Mouse (Mus musculus) gastrocnemius, adult 2 months (tissue): ENCODE measurements around the gene Acsl5. TPM values are rescaled to one million over a fixed set of nuclear protein-coding genes. Genes with fewer than 3 reads are reported as not detected.

Experiments used
- DNase-seq: peaks from one replicate; pipeline ENCODE4 v3.0.0; 2022
- H3K27ac ChIP-seq: fragments of 200-600 bp; 2 replicates; pipeline ENCODE4 v1.8.1; 2022; ENCODE audit warnings: mild to moderate bottlenecking
- H3K4me3 ChIP-seq: fragments of 200-600 bp; 2 replicates; pipeline ENCODE4 v1.8.1; 2022; ENCODE audit warnings: mild to moderate bottlenecking, moderate library complexity
- CTCF ChIP-seq: fragments of 200-600 bp; IDR thresholded peaks from 2 replicates; pipeline ENCODE4 v1.8.1; 2022; ENCODE audit warnings: antibody characterized with exemption, mild to moderate bottlenecking, moderate library complexity
- intact Hi-C: fragments of 180-260 bp; cut with DNase I; formaldehyde crosslinking; loops from one replicate; pipeline ENCODE4 v1.15.1; 2025
- long read RNA-seq, 2 experiments: library from polyadenylated mRNA; stranded (forward); transcript quantifications; one replicate each; pipeline ENCODE4 v2.0.0; 2021
- total RNA-seq, 2 experiments: library from RNA; stranded (reverse); gene quantifications; 2 replicates each; pipeline ENCODE4 v1.2.3; 2021

Acsl5 gene
- 1 to 10 TPM; 2.9 to 6.3 TPM for total RNA-seq
- long read RNA-seq, experiment 1, full-length matches to known transcripts = 6 of 6 reads
- long read RNA-seq, experiment 1, partial matches to known transcripts = 0 of 6 reads
- long read RNA-seq, experiment 1, other reads (novel, unspliced or antisense) = 0 of 6 reads
- long read RNA-seq, experiment 2, full-length matches to known transcripts = 4 of 6 reads
- long read RNA-seq, experiment 2, partial matches to known transcripts = 1 of 6 reads
- long read RNA-seq, experiment 2, other reads (novel, unspliced or antisense) = 1 of 6 reads

DNA sequence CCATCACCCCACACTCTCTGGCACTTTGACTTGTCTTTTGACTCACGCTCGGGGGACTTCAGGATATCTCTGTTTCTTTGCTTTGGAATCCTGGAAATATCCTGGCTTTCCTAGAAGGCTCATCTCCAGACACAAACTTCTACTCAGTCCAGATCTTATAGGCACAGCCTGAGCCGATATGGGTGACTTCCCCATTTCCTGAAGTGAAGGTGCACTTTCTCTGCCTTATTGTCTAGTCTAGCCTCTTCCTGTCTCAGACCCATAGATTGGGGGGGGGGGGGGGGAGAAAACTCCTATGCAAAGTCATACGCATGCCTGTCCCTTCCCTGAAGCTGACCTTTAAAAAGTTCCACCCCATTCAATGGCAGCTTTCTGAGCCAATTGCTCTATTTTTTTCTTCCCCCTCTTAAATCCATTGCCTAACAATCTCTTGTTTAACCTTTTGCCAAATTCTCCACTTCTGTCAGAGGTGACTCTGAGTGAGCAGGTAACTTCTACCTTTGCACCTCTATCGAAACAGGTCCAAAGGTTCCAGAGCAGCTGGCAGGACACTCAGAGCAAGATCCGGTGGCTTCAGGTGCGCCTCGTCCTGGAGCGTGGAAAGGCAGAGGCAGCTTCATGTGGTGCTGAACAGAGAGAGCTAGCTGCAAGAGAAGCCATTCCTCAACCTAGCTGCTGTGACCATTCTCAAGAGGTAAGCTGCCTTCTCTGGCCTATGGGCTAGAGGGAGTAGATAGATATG, at the start of gene Acsl5:
TSS of gene Acsl5 (plus strand) at position 556 of the 742 bp plus-strand sequence.
- DNase-seq = no peak
- Histone ChIP-seq H3K27ac (no peak within 1 kb of the TSS), H3K4me3 (peak within 1 kb of the TSS; percentile 88; the same call in 1 of the 2 replicates)
- TF ChIP-seq CTCF = no peak
- intact Hi-C loops = no loop called here

DNA sequence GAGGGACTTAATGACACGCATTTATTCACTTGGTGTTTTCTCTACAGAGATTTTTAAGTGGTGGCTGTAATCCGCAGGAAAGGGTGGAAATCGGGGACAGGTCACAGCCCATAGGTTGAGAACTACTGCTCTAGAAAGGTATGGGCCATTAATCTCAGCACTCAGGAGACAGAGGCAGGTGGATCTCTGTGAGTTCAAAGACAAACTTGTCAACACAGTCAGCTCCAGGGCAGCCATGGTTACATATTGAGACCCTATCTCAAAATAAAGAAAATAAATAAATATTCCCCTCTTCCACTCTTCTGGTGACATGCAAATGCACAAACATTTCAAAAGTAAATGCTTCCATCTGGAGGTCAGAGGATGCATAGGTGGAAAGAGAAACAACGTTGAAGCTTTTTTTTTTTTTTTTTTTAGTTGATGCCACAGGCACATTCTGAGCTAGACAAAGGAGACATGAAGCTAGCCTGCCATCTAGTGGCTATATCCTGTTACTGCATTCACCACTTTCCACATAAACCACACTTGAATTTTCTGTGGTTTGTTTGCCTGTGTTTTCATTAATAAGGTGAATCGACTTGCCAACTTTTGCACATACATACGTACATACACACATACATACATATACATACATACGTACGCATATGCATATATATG, 45.1 kb upstream of the Acsl5 start:
- Histone ChIP-seq H3K4me3 (no peak overlapping the region), H3K27ac (no peak overlapping the region)
- no peak for DNase-seq
- intact Hi-C loops = loop anchor here (10.0 kb wide), 1 partner anchor 1162 kb away; the partner anchor contains the start of gene Adra2a
- peak; percentile 88 for TF ChIP-seq CTCF

DNA sequence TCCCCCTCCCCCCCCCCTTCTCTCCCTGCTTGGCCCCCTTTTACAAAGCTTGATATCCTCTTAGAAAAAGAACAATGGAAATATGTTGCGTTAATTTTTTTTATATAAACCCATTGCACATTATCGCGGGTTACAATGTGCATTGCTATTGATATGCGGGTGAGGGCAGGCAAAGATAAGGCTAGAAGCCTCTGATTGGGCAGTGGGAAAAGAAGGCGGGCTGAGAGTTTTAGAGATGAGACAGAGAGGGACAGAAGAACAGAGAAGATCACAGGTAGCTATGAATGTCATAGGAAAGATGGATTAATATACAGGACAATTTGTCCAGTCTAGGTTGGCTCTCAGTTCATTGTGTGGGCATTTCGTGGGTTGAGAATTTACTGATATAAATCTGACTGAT, 44.5 kb upstream of the Acsl5 start:
- intact Hi-C loops = loop anchor here (10.0 kb wide), 1 partner anchor 1162 kb away; the partner anchor contains the start of gene Adra2a
- Histone ChIP-seq H3K27ac (no peak overlapping the region), H3K4me3 (no peak overlapping the region)
- no peak for DNase-seq
- TF ChIP-seq CTCF = no peak

DNA sequence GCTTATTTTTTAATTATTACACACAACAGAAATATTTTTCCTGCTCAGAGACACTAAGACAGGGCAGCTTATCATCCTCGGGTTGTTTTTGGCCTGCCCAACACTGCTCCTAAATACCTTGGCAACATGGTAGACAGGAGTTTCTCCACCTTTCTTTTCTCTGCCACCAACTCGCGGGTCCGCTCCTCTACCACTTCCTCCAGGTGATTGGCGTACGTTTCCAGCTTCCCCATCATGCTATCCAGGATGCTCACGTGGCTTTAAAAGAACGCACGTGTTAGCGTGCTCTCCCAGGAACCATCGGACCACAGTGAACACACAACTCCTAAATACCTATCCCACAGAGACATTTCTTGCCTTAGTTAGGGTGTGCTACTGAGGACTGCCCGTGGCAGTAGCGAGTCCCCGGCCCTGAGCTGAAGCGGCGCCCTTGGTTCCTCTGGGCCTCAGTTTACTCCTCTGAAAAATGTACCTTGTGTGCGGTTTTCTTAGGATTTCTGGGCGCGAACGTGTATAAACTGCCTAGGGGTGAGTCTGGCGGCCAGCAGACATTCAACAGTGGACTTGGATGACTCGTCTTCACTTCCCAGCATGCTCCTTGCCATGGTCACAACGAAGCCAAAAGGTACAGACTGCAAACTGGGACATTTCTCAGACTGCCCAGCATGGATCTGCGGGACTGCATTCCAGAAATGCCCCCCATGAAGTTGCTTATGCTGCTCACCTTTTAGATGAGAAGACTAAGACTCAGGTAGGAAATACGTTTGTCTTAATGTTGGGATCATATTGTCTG, 43.8 kb upstream of the Acsl5 start:
- no peak for TF ChIP-seq CTCF
- no peak overlapping the region for H3K27ac ChIP-seq
- intact Hi-C loops = loop anchor here (10.0 kb wide), 1 partner anchor 1163 kb away; the partner anchor contains the start of gene Adra2a

DNA sequence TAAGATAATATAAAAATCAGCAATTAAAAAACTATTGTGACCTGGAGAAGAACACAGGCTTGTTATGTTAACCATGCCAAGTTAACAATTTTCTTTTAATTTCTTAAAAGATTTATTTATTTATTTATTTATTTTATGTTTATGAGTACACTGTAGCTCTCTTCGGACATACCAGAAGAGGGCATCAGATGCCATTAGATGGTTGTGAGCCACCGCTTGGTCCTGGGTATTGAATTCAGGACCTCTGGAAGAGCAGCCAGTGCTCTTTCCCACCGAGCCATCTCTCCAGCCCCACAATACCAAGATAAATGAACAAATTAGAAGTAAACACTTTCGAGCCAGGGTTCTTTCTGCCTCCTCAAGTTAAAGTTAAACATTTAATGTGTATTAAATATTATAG, 43.1 kb upstream of the Acsl5 start:
- DNase-seq = no peak
- no peak for TF ChIP-seq CTCF
- Histone ChIP-seq H3K4me3 (no peak overlapping the region), H3K27ac (no peak overlapping the region)
- intact Hi-C loops = loop anchor here (10.0 kb wide), 1 partner anchor 1164 kb away; the partner anchor contains the start of gene Adra2a

More for the DNA sequence above, 43.8 kb upstream of the Acsl5 start:
- no peak for DNase-seq
- H3K4me3 ChIP-seq = no peak overlapping the region

DNA sequence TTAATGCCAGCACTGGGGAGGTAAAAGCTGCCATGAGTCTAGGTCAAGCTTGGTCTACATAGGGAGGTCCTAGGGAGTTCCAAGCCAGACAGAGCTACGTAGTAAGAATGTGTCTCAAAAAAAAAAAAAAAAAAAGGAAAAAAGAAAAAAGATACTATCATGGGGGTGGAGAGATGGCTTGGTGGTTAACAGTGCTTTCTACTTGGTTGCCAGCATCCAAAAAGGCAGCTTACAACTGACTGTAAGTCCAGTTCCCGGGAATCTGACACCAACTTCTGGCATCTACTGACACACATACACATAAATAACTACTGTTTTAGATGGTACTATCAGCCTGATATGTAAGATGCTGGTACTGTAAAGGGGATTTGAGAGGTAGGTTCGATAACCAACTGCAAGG, 42.7 kb upstream of the Acsl5 start:
- Histone ChIP-seq H3K27ac (no peak overlapping the region), H3K4me3 (no peak overlapping the region)
- DNase-seq = no peak
- intact Hi-C loops = loop anchor here (10.0 kb wide), 1 partner anchor 1164 kb away; the partner anchor contains the start of gene Adra2a
- TF ChIP-seq CTCF = no peak

DNA sequence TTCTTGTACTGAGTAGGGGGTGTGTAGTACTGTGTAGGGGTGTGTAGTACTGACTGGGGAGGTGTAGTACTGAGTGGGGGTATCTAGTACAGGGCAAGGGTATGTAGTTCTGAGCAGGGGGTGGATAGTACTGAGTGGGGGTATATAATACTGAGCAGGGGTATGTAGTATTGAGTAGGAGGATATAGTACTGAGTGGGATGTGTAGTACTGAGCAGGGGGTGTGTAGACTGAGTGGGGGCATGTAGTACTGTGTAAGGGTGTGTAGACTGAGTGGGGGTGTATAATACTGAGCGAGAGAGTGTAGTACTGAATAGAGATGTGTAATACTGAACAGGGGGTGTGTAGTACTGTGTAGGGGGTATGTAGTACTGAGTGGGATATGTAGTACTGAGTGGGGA, 40.0 kb upstream of the Acsl5 start:
- DNase-seq = no peak
- no peak for TF ChIP-seq CTCF
- intact Hi-C loops = no loop called here
- no peak overlapping the region for H3K4me3 ChIP-seq
- H3K27ac ChIP-seq = no peak overlapping the region

DNA sequence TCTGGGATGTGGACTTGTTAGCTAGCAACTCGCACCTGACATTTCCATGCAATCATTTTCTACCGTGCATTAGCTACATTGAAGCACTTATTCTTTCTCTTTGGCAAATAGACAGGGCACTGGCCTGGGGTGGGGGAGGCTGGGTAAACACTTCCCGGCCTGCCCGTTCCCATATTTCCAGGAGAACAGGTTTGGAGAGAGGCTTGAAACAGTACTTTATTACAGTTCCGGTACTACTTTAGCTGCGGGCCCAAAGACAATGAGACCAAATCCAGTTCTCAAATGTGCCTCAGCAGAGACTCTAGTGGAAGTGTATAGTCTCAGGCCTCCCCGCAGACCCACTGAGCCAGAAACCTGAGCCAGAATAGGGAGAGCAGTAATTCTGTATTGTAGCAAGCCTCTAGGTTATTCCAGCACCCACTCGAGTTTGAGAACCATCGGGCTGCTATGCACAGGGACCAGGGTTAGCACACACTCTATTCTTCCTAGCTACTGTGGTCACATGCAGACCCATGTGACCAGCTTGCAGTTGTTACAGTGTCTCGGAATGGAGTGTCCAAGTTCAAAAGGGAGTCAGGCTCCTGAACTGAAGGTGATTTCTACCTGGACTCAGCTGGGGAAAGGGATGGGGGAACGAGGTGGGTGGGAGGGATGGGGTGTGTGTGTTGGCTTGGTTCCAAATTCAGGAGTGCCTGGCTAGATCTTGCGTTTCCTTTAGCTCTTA, 38.0 kb upstream of the Acsl5 start:
- no peak overlapping the region for H3K4me3 ChIP-seq
- no peak for TF ChIP-seq CTCF
- H3K27ac ChIP-seq = no peak overlapping the region
- intact Hi-C loops = no loop called here
- no peak for DNase-seq

DNA sequence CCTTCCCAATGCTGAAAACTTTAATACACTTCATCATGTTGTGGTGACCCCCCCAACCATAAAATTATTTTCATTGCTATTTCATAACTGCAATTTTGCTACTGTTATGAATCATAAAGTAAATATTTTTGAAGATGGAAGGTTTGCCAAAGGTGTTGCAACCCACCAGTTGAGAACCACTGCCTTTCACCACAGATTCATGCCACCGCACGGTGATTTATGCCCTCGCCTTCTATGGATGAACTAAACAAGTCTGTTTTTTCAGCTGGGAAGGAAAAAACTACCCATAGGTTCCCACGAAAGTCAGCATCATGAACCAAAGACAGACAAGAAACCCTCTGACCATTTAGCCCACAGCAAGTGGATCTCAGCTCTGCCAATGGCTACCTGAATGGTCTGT, 34.9 kb upstream of the Acsl5 start:
- intact Hi-C loops = no loop called here
- no peak for TF ChIP-seq CTCF

DNA sequence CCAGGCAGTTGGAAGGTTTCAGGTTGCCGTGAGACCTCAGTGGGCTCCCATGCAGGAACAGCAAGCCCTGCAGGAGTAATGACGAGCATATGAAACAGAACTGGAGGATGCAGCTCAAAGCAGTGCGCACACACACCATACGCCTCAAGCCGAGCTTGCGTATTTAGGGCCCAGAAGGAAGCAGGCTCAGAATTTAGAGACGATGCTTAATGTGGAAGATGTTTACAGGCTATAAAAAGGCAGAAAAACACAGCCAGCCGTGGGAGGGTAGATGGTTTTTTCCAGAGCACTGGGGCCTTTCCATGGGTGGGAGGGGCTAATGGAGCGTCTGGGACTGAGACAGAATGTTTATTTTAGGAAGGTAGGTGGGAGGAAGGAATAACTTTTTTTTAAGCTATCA, 34.4 kb upstream of the Acsl5 start:
- intact Hi-C loops = no loop called here
- no peak for TF ChIP-seq CTCF
- Histone ChIP-seq H3K4me3 (no peak overlapping the region), H3K27ac (peak overlapping the region; percentile 66)
- DNase-seq = no peak

More for the DNA sequence above, 34.9 kb upstream of the Acsl5 start:
- no peak for DNase-seq
- Histone ChIP-seq H3K27ac (peak overlapping the region; percentile 66), H3K4me3 (no peak overlapping the region)

DNA sequence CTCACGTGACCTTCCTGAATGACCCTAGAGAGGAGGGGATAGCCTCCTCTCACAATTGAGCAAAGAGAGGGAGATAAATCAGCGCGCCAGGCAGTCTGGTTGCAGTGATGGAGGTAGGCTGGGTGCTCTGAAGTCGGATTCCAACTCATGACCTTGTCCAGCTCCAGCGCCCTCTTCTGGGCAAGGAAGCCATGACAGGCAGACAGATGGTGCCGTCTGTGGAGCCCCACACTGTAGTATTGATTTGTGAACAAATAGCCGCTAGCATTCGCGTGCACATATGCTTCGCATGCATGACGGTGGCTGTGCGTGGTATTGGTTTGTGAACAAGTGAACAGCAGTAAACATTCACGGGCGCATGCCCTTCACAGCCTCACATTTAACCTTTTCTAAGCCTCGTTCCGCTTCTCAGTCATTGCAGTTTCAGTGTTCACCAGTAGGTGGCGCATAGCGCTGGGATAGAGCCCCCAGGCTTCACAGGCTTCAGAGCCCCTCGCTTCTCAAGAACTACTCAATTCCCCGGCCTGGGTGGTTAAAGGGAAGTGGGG, 33.5 kb upstream of the Acsl5 start:
- peak overlapping the region; percentile 67 for H3K4me3 ChIP-seq
- peak overlapping the region; percentile 46; the same call in 1 of the 2 replicates for H3K27ac ChIP-seq
- peak; percentile 79 for DNase-seq
- TF ChIP-seq CTCF = peak; percentile 86
- intact Hi-C loops = loop anchor here (2.0 kb wide), 1 partner anchor 87 kb away; no protein-coding TSS in a partner anchor
